Mouse (Mus musculus) forebrain, embryonic 11.5 days (tissue): ENCODE results near the gene Il21. TPM values are rescaled to one million over a fixed set of nuclear protein-coding genes. Genes with fewer than 3 reads are reported as not detected.

ENCODE experiments used
- ATAC-seq: fragments of 200-750 bp; cut with Nextera tagmentation; replicated peaks from 2 replicates; pipeline ENCODE4 v1.8.0; 2017; ENCODE audit warnings: moderate TSS enrichment; ENCODE audit not compliant: low FRiP score
- DNase-seq: peaks from one replicate; pipeline ENCODE4 v3.0.0-alpha.2; 2017; ENCODE audit warnings: low spot score
- H3K27ac ChIP-seq: fragments of 300-500 bp; sonication (generic); 2 replicates; pipeline ENCODE4 v1.5.1; 2014; ENCODE audit warnings: low read depth, low read length
- H3K27me3 ChIP-seq: fragments of 300-500 bp; sonication (generic); 2 replicates; pipeline ENCODE4 v1.6.1; 2014; ENCODE audit warnings: mild to moderate bottlenecking, low read length, mixed read lengths; ENCODE audit not compliant: control insufficient read depth, insufficient read depth
- H3K36me3 ChIP-seq: fragments of 300-500 bp; sonication (generic); 2 replicates; pipeline ENCODE4 v1.6.1; 2014; ENCODE audit warnings: mild to moderate bottlenecking, low read length, moderate library complexity, mixed read lengths; ENCODE audit not compliant: control insufficient read depth, insufficient read depth
- H3K4me1 ChIP-seq: fragments of 300-500 bp; sonication (generic); replicated peaks from 2 replicates; pipeline ENCODE4 v1.6.1; 2014; ENCODE audit warnings: low read length, mixed read lengths; ENCODE audit not compliant: control insufficient read depth, insufficient read depth
- H3K4me2 ChIP-seq: fragments of 300-500 bp; sonication (generic); 2 replicates; pipeline ENCODE4 v1.6.1; 2014; ENCODE audit warnings: low read depth, mild to moderate bottlenecking, low read length, moderate library complexity, mixed read lengths; ENCODE audit not compliant: severe bottlenecking
- H3K4me3 ChIP-seq: fragments of 300-500 bp; sonication (generic); 2 replicates; pipeline ENCODE4 v1.5.1; 2014; ENCODE audit warnings: low read depth, low read length
- H3K9ac ChIP-seq: fragments of 300-500 bp; sonication (generic); 2 replicates; pipeline ENCODE4 v1.6.1; 2014; ENCODE audit warnings: low read length
- H3K9me3 ChIP-seq: fragments of 300-500 bp; sonication (generic); 2 replicates; pipeline ENCODE4 v1.6.1; 2016; ENCODE audit warnings: low read length, mixed read lengths; ENCODE audit not compliant: control insufficient read depth
- WGBS: fragments of 180-500 bp; shearing (Covaris S2); extraction: QIAGEN DNeasy Blood & Tissue Kit; methylation state at CpG from one replicate; pipeline ENCODE4 v1.1.7; 2014; 5-methylcytosine and 5-hydroxymethylcytosine counted together
- polyA plus RNA-seq: library from polyadenylated mRNA; unstranded; fragments of >200 nt; fragmentation: Nextera tagmentation; extraction: Ambion mirVana; gene quantifications from 2 replicates; pipeline ENCODE4 v1.2.1, GENCODE M21; 2014

The Il21 gene
- polyA plus RNA-seq, result not detected in 2 replicates

DNA sequence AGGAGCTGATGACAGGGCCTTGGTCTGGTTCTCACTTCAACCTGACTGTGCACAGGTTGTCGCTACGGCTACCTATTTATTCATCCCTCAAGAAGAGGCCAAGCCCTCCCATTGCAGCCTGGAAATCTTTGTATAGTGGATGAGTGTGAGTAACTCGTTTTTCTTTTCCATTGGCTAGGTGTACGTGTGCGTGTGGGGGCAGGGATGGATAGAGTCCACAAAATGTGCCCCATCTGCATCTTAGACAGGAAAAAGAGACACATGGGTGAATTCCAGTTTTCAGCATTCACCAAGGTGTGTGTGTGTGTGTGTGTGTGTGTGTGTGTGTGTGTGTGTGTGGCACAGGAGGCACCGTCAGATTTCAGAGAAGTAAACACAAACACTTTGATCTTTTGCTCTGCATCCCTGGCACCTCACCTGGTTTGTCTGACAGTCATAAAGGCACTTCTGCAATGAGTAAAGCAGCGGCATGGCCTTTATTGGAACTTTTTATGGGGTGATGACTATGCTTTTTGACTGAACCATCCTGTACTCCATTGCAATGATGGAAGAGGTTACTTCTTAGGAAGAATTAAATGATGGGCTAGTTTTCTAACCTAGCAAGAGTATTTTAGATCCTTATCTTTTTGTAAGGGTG is at the start of gene Il21:
Gene Il21, minus strand, starts transcription at position 51 of the 637 bp plus-strand sequence.
- ATAC-seq, result no peak
- Histone ChIP-seq H3K4me2 (no peak within 1 kb of the TSS), H3K9me3 (no peaks in the 10 kb centered on the region), H3K4me1 (no peaks in the 10 kb centered on the region), H3K4me3 (no peak within 1 kb of the TSS), H3K27ac (no peak within 1 kb of the TSS), H3K27me3 (no peaks in the 10 kb centered on the region), H3K36me3 (no peaks in the 10 kb centered on the region), H3K9ac (no peak within 1 kb of the TSS)
- DNase-seq, result no peak
- WGBS, result 90% methylated on average over 7 of the region's 7 CpGs

- Histone ChIP-seq H3K9me3 (no peaks in the 10 kb centered on the region), H3K27ac (no peak overlapping the region)
Measured at GRCm38 (mm10) chr3:37280871-37281270, 48.4 kb upstream of the Il21 start.

GRCm38 (mm10) chr3:37280221-37280620 is 47.8 kb upstream of the Il21 start:
- no peaks in the 10 kb centered on the region for H3K27me3 ChIP-seq
- H3K4me1 ChIP-seq, result no peaks in the 10 kb centered on the region
- H3K27ac ChIP-seq, result no peak overlapping the region
- no peak overlapping the region for H3K4me3 ChIP-seq
- no peak for ATAC-seq
- no peak overlapping the region for H3K4me2 ChIP-seq
- no peak overlapping the region for H3K9ac ChIP-seq
- H3K9me3 ChIP-seq, result no peaks in the 10 kb centered on the region
- no peak for DNase-seq
- H3K36me3 ChIP-seq, result no peaks in the 10 kb centered on the region
- WGBS, result 87% methylated on average over 1 of the region's 1 CpGs

More at GRCm38 (mm10) chr3:37280871-37281270, 48.4 kb upstream of the Il21 start:
- Histone ChIP-seq H3K4me3 (no peak overlapping the region), H3K27me3 (no peaks in the 10 kb centered on the region), H3K36me3 (no peaks in the 10 kb centered on the region), H3K4me2 (no peak overlapping the region), H3K4me1 (no peaks in the 10 kb centered on the region), H3K9ac (no peak overlapping the region)
- DNase-seq (no peak), ATAC-seq (no peak)
- 72% methylated on average over 8 of the region's 8 CpGs for WGBS

DNA sequence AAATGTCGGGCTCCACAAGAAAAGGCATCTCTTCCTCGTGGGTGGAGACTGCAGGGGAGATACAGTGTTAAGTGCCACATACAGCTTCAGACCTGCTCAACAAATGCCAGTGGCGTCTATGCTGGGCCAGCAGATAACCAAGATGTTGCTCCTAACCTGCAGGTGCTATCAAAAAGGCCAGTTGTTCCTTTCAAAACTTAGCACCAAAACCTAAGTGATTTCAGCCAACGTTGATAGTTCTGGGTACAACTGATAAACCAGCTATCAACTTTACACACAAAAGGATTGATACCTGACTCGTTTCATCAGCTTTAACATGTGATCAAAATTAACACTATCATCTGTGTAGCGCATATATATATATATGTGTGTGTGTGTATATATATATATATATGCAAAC is 42.2 kb upstream of the Il21 start:
- DNase-seq (peak; percentile 7), ATAC-seq (no peak)
- H3K9me3 ChIP-seq, result no peaks in the 10 kb centered on the region
- no peaks in the 10 kb centered on the region for H3K36me3 ChIP-seq
- H3K4me1 ChIP-seq, result no peaks in the 10 kb centered on the region
- no peak overlapping the region for H3K4me2 ChIP-seq
- H3K27me3 ChIP-seq, result no peaks in the 10 kb centered on the region
- H3K9ac ChIP-seq, result no peak overlapping the region
- no peak overlapping the region for H3K27ac ChIP-seq
- 82% methylated on average over 6 of the region's 6 CpGs for WGBS
- no peak overlapping the region for H3K4me3 ChIP-seq

DNA sequence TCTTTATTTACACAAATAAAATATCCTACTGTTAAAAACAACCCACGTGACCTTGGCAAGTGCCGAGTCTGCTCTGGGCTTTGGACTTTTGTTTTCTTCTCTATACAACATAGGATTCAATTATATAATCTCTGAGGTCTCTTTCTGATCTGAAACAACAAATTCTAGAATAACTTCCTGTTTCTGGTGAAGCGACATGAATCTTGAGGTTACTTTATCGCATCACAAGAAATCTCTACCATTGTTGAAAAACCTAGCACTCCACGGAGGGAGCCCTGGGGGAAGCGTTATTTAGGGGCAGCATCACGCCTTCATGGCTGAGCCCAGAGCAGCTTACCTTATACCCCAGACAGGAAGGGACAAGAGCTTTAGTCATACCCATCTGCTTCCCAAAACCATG is 40.7 kb upstream of the Il21 start:
- Histone ChIP-seq H3K27me3 (no peaks in the 10 kb centered on the region), H3K4me1 (no peaks in the 10 kb centered on the region), H3K9me3 (no peaks in the 10 kb centered on the region), H3K36me3 (no peaks in the 10 kb centered on the region), H3K4me3 (no peak overlapping the region), H3K27ac (no peak overlapping the region), H3K4me2 (no peak overlapping the region), H3K9ac (no peak overlapping the region)
- ATAC-seq (no peak), DNase-seq (no peak)
- 88% methylated on average over 7 of the region's 7 CpGs for WGBS

GRCm38 (mm10) chr3:37271209-37271608 is 38.8 kb upstream of the Il21 start:
- DNase-seq, result peak; percentile 62
- 8% methylated on average over 1 of the region's 1 CpGs for WGBS
- no peaks in the 10 kb centered on the region for H3K36me3 ChIP-seq
- H3K27me3 ChIP-seq, result no peaks in the 10 kb centered on the region
- no peak overlapping the region for H3K4me2 ChIP-seq
- H3K27ac ChIP-seq, result no peak overlapping the region
- no peak for ATAC-seq
- no peak overlapping the region for H3K4me3 ChIP-seq
- no peaks in the 10 kb centered on the region for H3K9me3 ChIP-seq
- no peaks in the 10 kb centered on the region for H3K4me1 ChIP-seq
- H3K9ac ChIP-seq, result no peak overlapping the region

GRCm38 (mm10) chr3:37269926-37270325 is 37.5 kb upstream of the Il21 start:
- H3K9ac ChIP-seq, result no peak overlapping the region
- no peaks in the 10 kb centered on the region for H3K27me3 ChIP-seq
- no peaks in the 10 kb centered on the region for H3K9me3 ChIP-seq
- H3K4me1 ChIP-seq, result no peaks in the 10 kb centered on the region
- H3K36me3 ChIP-seq, result no peaks in the 10 kb centered on the region
- no peak overlapping the region for H3K27ac ChIP-seq
- H3K4me2 ChIP-seq, result no peak overlapping the region
- WGBS, result 93% methylated on average over 4 of the region's 4 CpGs
- H3K4me3 ChIP-seq, result no peak overlapping the region
- no peak for DNase-seq
- ATAC-seq, result no peak

GRCm38 (mm10) chr3:37268338-37268737 is 35.9 kb upstream of the Il21 start:
- 81% methylated on average over 11 of the region's 11 CpGs for WGBS
- ATAC-seq, result no peak

GRCm38 (mm10) chr3:37259331-37259999 is 27.0 kb upstream of the Il21 start:
- Histone ChIP-seq H3K4me1 (no peaks in the 10 kb centered on the region), H3K27ac (no peak overlapping the region), H3K9ac (no peak overlapping the region), H3K27me3 (no peaks in the 10 kb centered on the region), H3K4me2 (no peak overlapping the region), H3K36me3 (no peaks in the 10 kb centered on the region), H3K9me3 (no peaks in the 10 kb centered on the region), H3K4me3 (no peak overlapping the region)
- DNase-seq, result no peak
- no peak for ATAC-seq
- WGBS, result 74% methylated on average over 10 of the region's 10 CpGs

More at GRCm38 (mm10) chr3:37268338-37268737, 35.9 kb upstream of the Il21 start:
- Histone ChIP-seq H3K27me3 (no peaks in the 10 kb centered on the region), H3K9me3 (no peaks in the 10 kb centered on the region), H3K36me3 (no peaks in the 10 kb centered on the region), H3K27ac (no peak overlapping the region), H3K4me3 (no peak overlapping the region), H3K4me1 (no peaks in the 10 kb centered on the region), H3K4me2 (no peak overlapping the region), H3K9ac (no peak overlapping the region)
- DNase-seq, result no peak
